Mouse (Mus musculus) lung, adult 2 months (tissue): ENCODE results near the gene Nucb1.

ENCODE experiments used
- CTCF ChIP-seq: fragments of 200-500 bp; IDR thresholded peaks from 2 replicates; pipeline ENCODE4 v1.5.1; 2011; ENCODE audit warnings: mild to moderate bottlenecking, low read length, control low read depth; ENCODE audit not compliant: insufficient read depth
- POLR2A ChIP-seq: fragments of 200-500 bp; IDR thresholded peaks from 2 replicates; pipeline ENCODE4 v1.6.1; 2011; ENCODE audit warnings: low read depth, mild to moderate bottlenecking, control low read depth, low read length, borderline replicate concordance; ENCODE audit errors: extremely low read depth

DNA sequence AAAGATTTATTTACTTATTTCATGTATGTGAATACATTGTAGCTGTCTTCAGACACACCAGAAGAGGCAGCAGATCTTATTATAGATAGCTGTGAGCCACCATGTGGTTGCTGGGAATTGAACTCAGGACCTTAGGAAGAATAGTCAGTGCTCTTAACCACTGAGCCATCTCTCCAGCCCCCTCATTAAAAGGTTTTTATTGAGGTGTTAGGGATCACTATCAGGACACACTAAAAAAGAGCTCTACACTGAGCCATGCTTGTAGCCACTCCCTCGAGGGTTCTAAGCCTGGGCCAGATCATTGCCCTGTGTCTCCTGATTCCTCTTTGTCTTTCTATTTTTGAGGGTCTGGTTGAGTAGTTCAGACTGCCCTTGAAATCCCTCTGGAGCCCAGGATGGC lies 33.8 kb downstream of the Nucb1 start:
- TF ChIP-seq CTCF (no peak), POLR2A (no peak)
